Mouse (Mus musculus): ENCODE results near the gene Lrrtm3.

The Lrrtm3 gene

DNA sequence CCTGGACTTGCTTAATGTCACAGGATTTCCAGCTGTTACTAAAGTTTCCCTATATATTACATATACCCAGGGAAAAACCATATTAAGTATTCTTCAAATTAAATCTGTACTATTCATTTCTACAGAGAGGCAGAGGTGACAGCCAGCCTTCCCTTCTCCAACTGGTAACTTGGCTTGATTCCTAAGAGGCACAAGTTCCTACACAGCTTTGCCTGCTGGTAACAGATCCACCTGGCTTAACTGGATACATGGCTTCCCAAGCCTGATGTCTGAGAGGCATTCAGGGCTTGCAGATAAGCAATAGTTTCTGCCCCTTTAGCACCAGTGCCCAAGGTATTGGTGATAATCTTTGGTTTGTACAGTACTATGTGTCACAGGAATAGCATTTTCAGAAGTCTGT lies 190.2 kb downstream of the Lrrtm3 start:
- no peak for DNase-seq (ENCODE audit: low read depth in 2 of 2, low spot score in 2 of 2)

DNA sequence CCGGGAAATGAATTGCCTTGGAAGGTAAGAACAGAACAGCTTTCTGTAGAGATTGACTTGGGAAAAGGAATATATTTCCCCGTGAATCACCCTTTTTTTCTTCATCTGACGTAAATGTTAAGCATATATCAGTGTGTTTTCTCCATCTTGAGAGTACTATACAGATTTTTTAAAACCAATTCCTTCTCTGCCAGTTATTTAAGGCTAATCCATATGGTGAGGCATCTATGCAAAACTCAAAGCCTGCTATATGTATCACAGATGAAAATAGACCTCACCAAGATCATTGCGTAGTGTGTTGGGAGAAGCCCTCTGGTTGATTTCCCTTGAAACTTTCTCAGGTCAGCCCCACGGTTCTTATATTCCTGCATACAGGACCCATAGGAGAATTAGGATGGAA lies 195.5 kb downstream of the Lrrtm3 start:
- no peak for DNase-seq (ENCODE audit: low read depth in 2 of 2, low spot score in 2 of 2)

DNA sequence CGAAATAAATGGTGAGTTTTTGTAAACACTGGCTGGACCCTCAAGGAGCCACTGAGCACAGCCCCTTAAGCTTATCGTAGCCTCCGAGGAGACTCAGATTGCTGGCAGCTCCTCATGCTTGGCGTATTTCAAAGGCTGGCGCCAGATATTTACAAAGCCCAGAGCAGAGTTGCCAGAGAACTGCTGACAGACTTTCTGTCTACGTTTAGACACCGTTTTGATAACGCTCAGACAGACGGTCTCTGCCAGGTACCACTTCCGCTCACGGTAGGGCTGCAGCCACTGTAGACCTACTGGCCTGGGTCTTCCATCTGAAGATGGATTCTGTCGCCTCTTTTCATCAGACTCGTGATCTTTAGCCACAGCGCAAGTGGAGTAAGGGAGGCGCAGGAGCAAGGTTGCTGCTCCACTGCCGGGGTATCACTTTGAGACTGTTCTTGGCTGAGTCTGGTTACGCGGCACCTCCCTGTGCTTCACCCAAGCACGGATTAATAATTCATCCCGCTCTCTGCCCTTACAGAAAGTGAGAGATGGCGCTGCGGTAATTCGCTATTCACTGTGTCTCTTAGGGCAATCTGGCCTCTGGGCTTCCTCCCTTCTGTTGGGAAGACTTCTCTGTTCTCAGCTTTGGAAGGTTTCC lies 203.5 kb downstream of the Lrrtm3 start:
- DNase-seq (ENCODE audit: low read depth in 2 of 2, low spot score in 2 of 2), result no peak

DNA sequence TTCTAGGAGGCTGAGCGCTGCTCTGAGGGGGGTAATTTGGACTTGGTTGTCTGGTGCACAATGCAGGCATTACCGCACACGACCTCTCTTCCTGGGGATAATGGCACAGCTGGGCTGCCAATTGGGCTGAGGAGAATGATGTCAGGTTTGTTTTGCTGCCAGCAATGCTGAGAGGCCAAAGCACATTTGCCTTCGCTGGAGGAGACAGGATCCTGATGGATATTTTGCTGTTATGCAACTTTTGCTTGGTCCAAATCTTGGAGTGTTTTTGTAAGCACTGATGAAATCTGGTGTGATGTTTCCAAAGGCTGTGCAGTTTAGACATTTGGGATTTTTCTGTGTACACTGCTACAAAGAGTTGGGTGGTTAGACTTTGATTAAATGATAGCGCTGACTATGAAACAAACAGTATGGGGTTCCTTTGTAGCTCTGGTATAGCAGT lies 209.6 kb downstream of the Lrrtm3 start:
- no peak for DNase-seq (ENCODE audit: low read depth in 2 of 2, low spot score in 2 of 2)
